Mouse (Mus musculus) T-cell, adult 2 months (primary cell): Measurements from ENCODE around the gene Efs.
"Not testable (repeated sequence)": the region's sequence is repeated elsewhere in the genome, so short reads cannot be mapped to it uniquely, and the experiment has no call there.

Source experiments
- DNase-seq: peaks from one replicate; pipeline ENCODE4 v3.0.0; 2022; ENCODE audit warnings: low spot score

The Efs gene

GRCm38 (mm10) chr14:54925349-54926342 lies at the start of gene Efs:
Efs (minus strand) TSS chr14:54926126.
- no peak for DNase-seq

GRCm38 (mm10) chr14:54974068-54974791 lies 48.3 kb upstream of the Efs start:
- DNase-seq = no peak

- not testable (repeated sequence) for DNase-seq
Observed at GRCm38 (mm10) chr14:54972786-54973185, 46.9 kb upstream of the Efs start.

GRCm38 (mm10) chr14:54968344-54968743 lies 42.4 kb upstream of the Efs start:
- DNase-seq = no peak

GRCm38 (mm10) chr14:54967874-54968273 lies 41.9 kb upstream of the Efs start:
- no peak for DNase-seq

- no peak for DNase-seq
Observed at GRCm38 (mm10) chr14:54966320-54966977, 40.5 kb upstream of the Efs start, which contains the start of gene Myh6. Myh6 (minus strand) TSS chr14:54966927.

GRCm38 (mm10) chr14:54965631-54966030 lies 39.7 kb upstream of the Efs start:
- no peak for DNase-seq

- DNase-seq = no peak
Observed at GRCm38 (mm10) chr14:54965044-54965443, 39.1 kb upstream of the Efs start.

GRCm38 (mm10) chr14:54963727-54964126 lies 37.8 kb upstream of the Efs start:
- DNase-seq = no peak

GRCm38 (mm10) chr14:54962714-54963113 lies 36.8 kb upstream of the Efs start:
- no peak for DNase-seq

- no peak for DNase-seq
Observed at GRCm38 (mm10) chr14:54961487-54961886, 35.6 kb upstream of the Efs start.

GRCm38 (mm10) chr14:54960769-54961168 lies 34.8 kb upstream of the Efs start:
- DNase-seq = no peak

GRCm38 (mm10) chr14:54959853-54960613 lies 34.1 kb upstream of the Efs start:
- DNase-seq = not testable (repeated sequence)

- DNase-seq = no peak
Observed at GRCm38 (mm10) chr14:54959197-54959596, 33.3 kb upstream of the Efs start.

- DNase-seq = no peak
Observed at GRCm38 (mm10) chr14:54958503-54958902, 32.6 kb upstream of the Efs start.

GRCm38 (mm10) chr14:54956533-54956932 lies 30.6 kb upstream of the Efs start:
- no peak for DNase-seq

GRCm38 (mm10) chr14:54955481-54955880 lies 29.6 kb upstream of the Efs start:
- no peak for DNase-seq

- DNase-seq = no peak
Observed at GRCm38 (mm10) chr14:54954474-54954873, 28.5 kb upstream of the Efs start.

- DNase-seq = no peak
Observed at GRCm38 (mm10) chr14:54953664-54954206, 27.8 kb upstream of the Efs start.

GRCm38 (mm10) chr14:54951587-54951986 lies 25.7 kb upstream of the Efs start:
- no peak for DNase-seq

- no peak for DNase-seq
Observed at GRCm38 (mm10) chr14:54950493-54950892, 24.6 kb upstream of the Efs start.
